11 mouse cellular contexts compared by ENCODE assay signal in genomic region chr5:105322543-105322942, GRCm38 (mm10). TPM values are rescaled to one million over a fixed set of nuclear protein-coding genes. Genes with fewer than 3 reads are reported as not detected.
A peak's percentile ranks its signal among the peaks of the same experiment; 100 is the strongest.
DNase-seq lines count a peak whose midpoint lies in the region; ATAC-seq and TF ChIP-seq lines count a peak whose summit lies in the region.
"Had no signal": no experiment of that assay in that cellular context is flagged by ENCODE, and none has a peak within 500 bp of the region (broad histone marks: within the 10 kb centered on the region; RNA-seq: fewer than 3 reads in every experiment).

No protein-coding gene starts in this region.

- H3K27ac ChIP-seq in gastrocnemius, adult 2 months: no peak overlapping the region

- no peak for DNase-seq in gastrocnemius, adult 2 months
- DNase-seq in gastrocnemius, postnatal 4 days (ENCODE audit: low spot score in 2 of 2): no peak
- DNase-seq in left cerebral cortex, postnatal 14 days (ENCODE audit: low spot score in 2 of 2): peak; percentile 14 to 33
- DNase-seq in left cerebral cortex, postnatal 36 days (ENCODE audit: low spot score in 2 of 2): no peak
- DNase-seq in right cerebral cortex, adult 18-20 months: no peak
- DNase-seq: cerebellum, adult 11-12 months had no signal

- intact Hi-C loops in gastrocnemius, adult 2 months (cut with DNase I): loop anchor here (2.0 kb wide), 1 partner anchor 336 kb away; no protein-coding TSS in a partner anchor
- intact Hi-C loops in left cerebral cortex, postnatal 14 days (cut with DNase I): no loop called here
- intact Hi-C loops in left cerebral cortex, postnatal 36 days (cut with DNase I): loop anchor here (5.0 kb wide), 1 partner anchor 335 kb away; no protein-coding TSS in a partner anchor

- peak; percentile 69 for TF ChIP-seq CTCF in gastrocnemius, adult 2 months (IDR thresholded peaks at IDR 0.05)

- ATAC-seq in CD4-positive, CD25-positive, alpha-beta regulatory T cell, adult 4 months: peak; percentile 85
- ATAC-seq in inflammation-experienced regulatory T-cells, adult 6 months: peak; percentile 73

- no peak overlapping the region for H3K4me3 ChIP-seq in gastrocnemius, adult 2 months
- H3K4me3 ChIP-seq: megakaryocyte, embryonic 14.5 days had no signal

RNA-seq across cellular contexts. Expression of gene Gbp6, which starts 29.0 kb away (rescaled TPM):
- total RNA-seq in gastrocnemius, adult 2 months (2021): 1 to 10 TPM; 3.8 to 4.1 TPM
- 1 to 10 TPM; 1.7 to 1.8 TPM for total RNA-seq in gastrocnemius, postnatal 4 days (2021)
- under 1 TPM; 0.64 to 0.93 TPM for total RNA-seq in left cerebral cortex, postnatal 14 days (2021)
- under 1 TPM; 0.67 to 0.93 TPM for total RNA-seq in left cerebral cortex, postnatal 36 days (2021)
- 100 to 1,000 TPM; 164 to 204 TPM for polyA plus RNA-seq in CD4-positive, CD25-positive, alpha-beta regulatory T cell, adult 4 months (2017; shearing (Covaris generic))
- 100 to 1,000 TPM; 143 to 156 (median 147) TPM for polyA plus RNA-seq in inflammation-experienced regulatory T-cells, adult 6 months (2017; shearing (Covaris generic))

RNA-seq across cellular contexts. Expression of gene Gm43302, which starts 29.0 kb away (rescaled TPM):
- under 1 TPM; 0.08 to 0.89 TPM for total RNA-seq in gastrocnemius, adult 2 months (2021)
- total RNA-seq in gastrocnemius, postnatal 4 days (2021): not detected
- not detected for total RNA-seq in left cerebral cortex, postnatal 14 days (2021)
- not detected for total RNA-seq in left cerebral cortex, postnatal 36 days (2021)
- 1 to 10 TPM; 3.1 to 7.1 TPM for polyA plus RNA-seq in CD4-positive, CD25-positive, alpha-beta regulatory T cell, adult 4 months (2017; shearing (Covaris generic))
- polyA plus RNA-seq in inflammation-experienced regulatory T-cells, adult 6 months (2017; shearing (Covaris generic)): 1 to 10 TPM; 1.2 to 8.5 (median 2.4) TPM
- total RNA-seq: left cerebral cortex, adult 8-10 months had no signal
- polyA plus RNA-seq: forebrain, embryonic 11.5 days had no signal

Comparison
In these comparisons a context has a peak if more than half of its experiments do, and no peak if none do; other contexts are left out.
1. DNase-seq: peak in left cerebral cortex, postnatal 14 days (2 of 2); none in gastrocnemius, adult 2 months (single experiment), gastrocnemius, postnatal 4 days (0 of 2), left cerebral cortex, postnatal 36 days (0 of 2) and right cerebral cortex, adult 18-20 months (single experiment).